In genomic region chr8:89171561-89171960, GRCm38 (mm10) we compare ENCODE assay signal across 35 mouse cellular contexts.
"Had no signal": no experiment of that assay in that cellular context is flagged by ENCODE, and none has a peak within 500 bp of the region (broad histone marks: within the 10 kb centered on the region; RNA-seq: fewer than 3 reads in every experiment).

No protein-coding gene starts in this region.

- H3K36me3 ChIP-seq: heart, embryonic 10.5 days; heart, embryonic 12.5 days; heart, embryonic 13.5 days; heart, embryonic 15.5 days; hindbrain, embryonic 10.5 days; hindbrain, embryonic 12.5 days; hindbrain, embryonic 13.5 days; hindbrain, embryonic 15.5 days; intestine, embryonic 15.5 days; kidney, embryonic 15.5 days had no signal

- ATAC-seq: hindbrain, embryonic 16.5 days; hindbrain, postnatal 0 days; inflammation-experienced regulatory T-cells, adult 6 months; intestine, embryonic 15.5 days; intestine, embryonic 16.5 days; intestine, postnatal 0 days had no signal

- H3K4me3 ChIP-seq: heart, embryonic 10.5 days; heart, embryonic 12.5 days; heart, embryonic 13.5 days; heart, embryonic 15.5 days; hindbrain, embryonic 10.5 days; hindbrain, embryonic 12.5 days; hindbrain, embryonic 13.5 days; hindbrain, embryonic 15.5 days; intestine, embryonic 15.5 days; kidney, embryonic 15.5 days; layer of hippocampus, adult 2 months had no signal

- H3K27me3 ChIP-seq: heart, embryonic 15.5 days; hindbrain, embryonic 12.5 days; hindbrain, embryonic 13.5 days; hindbrain, embryonic 15.5 days; intestine, embryonic 15.5 days; kidney, embryonic 15.5 days had no signal

- H3K27ac ChIP-seq: heart, embryonic 10.5 days; heart, embryonic 13.5 days; heart, embryonic 15.5 days; hindbrain, embryonic 10.5 days; hindbrain, embryonic 12.5 days; hindbrain, embryonic 13.5 days; hindbrain, embryonic 14.5 days; hindbrain, embryonic 15.5 days; hindbrain, postnatal 0 days; intestine, embryonic 15.5 days; kidney, embryonic 15.5 days; kidney, postnatal 0 days; layer of hippocampus, adult 2 months had no signal

- H3K9ac ChIP-seq: heart, embryonic 12.5 days; heart, embryonic 13.5 days; heart, embryonic 15.5 days; hindbrain, embryonic 12.5 days; hindbrain, embryonic 13.5 days; hindbrain, embryonic 14.5 days; hindbrain, embryonic 15.5 days; intestine, embryonic 15.5 days; kidney, embryonic 15.5 days had no signal

- H3K9me3 ChIP-seq: heart, embryonic 10.5 days; heart, embryonic 12.5 days; heart, embryonic 15.5 days; hindbrain, embryonic 10.5 days; hindbrain, embryonic 12.5 days; hindbrain, embryonic 13.5 days; hindbrain, embryonic 15.5 days; intestine, embryonic 15.5 days; kidney, embryonic 15.5 days had no signal

- DNase-seq: heart, postnatal 10 days; heart, postnatal 14 days; heart, postnatal 36 days; heart, postnatal 4 days; kidney, adult 11 months; kidney, adult 18-20 months; kidney, adult 2 months; kidney, adult 8-10 months; kidney, adult 9 months; kidney, postnatal 10 days; kidney, postnatal 14 days; kidney, postnatal 25 days; kidney, postnatal 36 days; kidney, postnatal 4 days; layer of hippocampus, adult 9-11 months; layer of hippocampus, postnatal 36 days had no signal

- H3K4me2 ChIP-seq: heart, embryonic 11.5 days; heart, embryonic 12.5 days; heart, embryonic 13.5 days; heart, embryonic 15.5 days; hindbrain, embryonic 12.5 days; hindbrain, embryonic 13.5 days; hindbrain, embryonic 14.5 days; hindbrain, embryonic 15.5 days; intestine, embryonic 15.5 days; kidney, embryonic 15.5 days had no signal

- H3K4me1 ChIP-seq: heart, embryonic 12.5 days; heart, embryonic 13.5 days; heart, embryonic 15.5 days; hindbrain, embryonic 13.5 days; intestine, embryonic 15.5 days had no signal
